Mouse (Mus musculus): ENCODE data around the gene Igsf6.

Gene Igsf6

GRCm38 (mm10) chr7:121074281-121074680 is at the start of gene Igsf6:
TSS of gene Igsf6 (minus strand) at chr7:121074572.
- DNase-seq, result no peak

- peak; percentile 93 to 96 for DNase-seq
Observed at GRCm38 (mm10) chr7:121120143-121120818, 45.9 kb upstream of the Igsf6 start.

- DNase-seq, result no peak
Observed at GRCm38 (mm10) chr7:121111762-121112161, 37.4 kb upstream of the Igsf6 start.

- DNase-seq, result no peak
Observed at GRCm38 (mm10) chr7:121111321-121111720, 36.9 kb upstream of the Igsf6 start.

GRCm38 (mm10) chr7:121107851-121108250 is 33.5 kb upstream of the Igsf6 start:
- no peak for DNase-seq

- DNase-seq, result no peak
Observed at GRCm38 (mm10) chr7:121098614-121099389, 24.4 kb upstream of the Igsf6 start.

GRCm38 (mm10) chr7:121093026-121093425 is 18.7 kb upstream of the Igsf6 start:
- DNase-seq, result no peak

- DNase-seq, result no peak
Observed at GRCm38 (mm10) chr7:121090748-121091147, 16.4 kb upstream of the Igsf6 start.

GRCm38 (mm10) chr7:121088745-121089144 is 14.4 kb upstream of the Igsf6 start:
- DNase-seq, result no peak

GRCm38 (mm10) chr7:121085500-121085899 is 11.1 kb upstream of the Igsf6 start:
- peak; percentile 34 to 44 for DNase-seq

- DNase-seq, result peak; percentile 49 to 68
Observed at GRCm38 (mm10) chr7:121084840-121085453, 10.6 kb upstream of the Igsf6 start.

- DNase-seq, result peak; percentile 86 to 93
Observed at GRCm38 (mm10) chr7:121082949-121083513, 8.7 kb upstream of the Igsf6 start.

GRCm38 (mm10) chr7:121081816-121082215 is 7.4 kb upstream of the Igsf6 start:
- no peak for DNase-seq

GRCm38 (mm10) chr7:121081350-121081749 is 7.0 kb upstream of the Igsf6 start, which contains the start of gene Otoa:
TSS of gene Otoa (plus strand) at chr7:121081650.
- no peak for DNase-seq

- DNase-seq, result peak; percentile 83 to 88
Observed at GRCm38 (mm10) chr7:121077829-121078228, 3.5 kb upstream of the Igsf6 start.

- DNase-seq, result no peak
Observed at GRCm38 (mm10) chr7:121077311-121077710, 2.9 kb upstream of the Igsf6 start.

- peak; percentile 40 to 49 for DNase-seq
Observed at GRCm38 (mm10) chr7:121075416-121075815, 1.0 kb upstream of the Igsf6 start.

GRCm38 (mm10) chr7:121074801-121075400 is 529 bp upstream of the Igsf6 start:
- peak; percentile 22 to 24 for DNase-seq

GRCm38 (mm10) chr7:121072506-121072905 is 1.9 kb downstream of the Igsf6 start:
- DNase-seq, result no peak

- no peak for DNase-seq
Observed at GRCm38 (mm10) chr7:121071276-121071675, 3.1 kb downstream of the Igsf6 start.

GRCm38 (mm10) chr7:121064309-121064708 is 10.1 kb downstream of the Igsf6 start:
- DNase-seq, result peak; percentile 41 to 50

GRCm38 (mm10) chr7:121059477-121060218 is 14.7 kb downstream of the Igsf6 start:
- no peak for DNase-seq
